Mouse (Mus musculus): ENCODE measurements around the gene Dmxl2. TPM values are rescaled to one million over a fixed set of nuclear protein-coding genes. Genes with fewer than 3 reads are reported as not detected.

Dmxl2 gene
- 54.6 and 62.6 TPM in 2 replicates for polyA plus RNA-seq (2012; rRNA removed)

DNA sequence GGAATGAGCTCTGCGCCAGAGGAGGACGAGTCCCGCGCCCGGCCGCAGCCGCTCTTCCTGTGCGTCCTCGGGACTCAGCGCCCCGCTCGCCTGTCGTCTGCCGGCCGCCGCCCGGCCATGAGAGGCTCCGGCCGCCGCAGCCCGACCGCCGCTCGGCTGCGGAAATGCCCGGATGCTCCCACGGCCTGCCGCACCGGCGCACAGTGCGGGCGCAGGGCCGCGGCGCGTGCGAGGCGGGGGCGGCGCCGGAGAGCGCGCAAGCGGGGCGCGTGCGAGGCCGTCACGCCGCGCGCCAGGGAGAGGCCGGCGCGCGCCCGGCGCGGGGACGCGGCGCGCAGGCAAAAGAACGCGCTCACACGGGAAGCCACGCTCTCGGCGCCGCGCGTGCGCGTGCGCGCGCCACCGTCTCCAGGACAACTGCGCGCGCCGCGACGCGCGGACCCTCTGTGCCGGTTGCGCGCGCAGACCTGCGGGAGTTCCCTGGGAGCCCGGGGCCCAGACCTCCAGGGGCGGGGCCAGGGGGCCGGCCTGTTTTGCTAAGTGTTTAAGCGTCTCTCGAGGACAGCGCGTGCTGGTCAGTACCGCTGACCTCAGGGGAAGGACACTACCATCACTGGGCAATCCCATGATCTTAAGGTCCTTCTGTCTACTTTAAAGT, at the start of gene Dmxl2:
Gene Dmxl2 (minus strand): TSS at position 174 of the 658 bp plus-strand sequence.

DNA sequence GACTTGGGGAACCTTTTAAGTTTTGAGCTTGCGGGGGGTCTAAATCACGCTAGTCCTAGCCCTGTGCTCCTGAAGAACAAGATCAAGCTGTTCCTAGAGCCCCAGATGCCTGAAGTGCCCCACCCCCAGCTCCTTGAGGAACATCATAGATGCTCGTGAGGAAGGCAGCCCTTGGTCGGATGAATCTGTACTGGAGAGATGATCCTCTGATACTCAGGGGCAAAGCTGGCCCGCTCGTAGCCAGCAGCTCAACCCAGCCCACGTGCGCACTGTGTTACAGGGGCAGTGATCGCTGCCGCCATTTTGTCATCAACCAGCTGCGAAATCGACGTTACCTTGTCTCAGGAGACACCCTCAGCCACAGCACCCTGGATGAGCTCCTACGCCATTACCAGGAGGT, 37.3 kb upstream of the Dmxl2 start, which contains the start of gene Sh2d7:
Gene Sh2d7 (plus strand): TSS at position 301 of the 400 bp plus-strand sequence.

Other genes with a start within 250 kb of the Dmxl2 start
- gene Cyp19a1, start 233.5 kb downstream of the Dmxl2 start, polyA plus RNA-seq (2012; rRNA removed), result 0.04 and 0.15 TPM in 2 replicates
- gene Gldn, start 215.1 kb downstream of the Dmxl2 start, polyA plus RNA-seq (2012; rRNA removed), result 0.16 and 0.20 TPM in 2 replicates
- gene Sh2d7, start 37.4 kb upstream of the Dmxl2 start, polyA plus RNA-seq (2012; rRNA removed), result 0.10 and 0.15 TPM in 2 replicates
- gene Cib2, start 58.6 kb upstream of the Dmxl2 start, polyA plus RNA-seq (2012; rRNA removed), result 27.8 and 28.6 TPM in 2 replicates
- 66.4 and 71.5 TPM in 2 replicates for gene Idh3a, start 84.7 kb upstream of the Dmxl2 start, polyA plus RNA-seq (2012; rRNA removed)
- gene Acsbg1, start 160.2 kb upstream of the Dmxl2 start, polyA plus RNA-seq (2012; rRNA removed), result 11.7 and 13.9 TPM in 2 replicates
- gene Dnaja4, start 197.2 kb upstream of the Dmxl2 start, polyA plus RNA-seq (2012; rRNA removed), result 5.9 and 7.4 TPM in 2 replicates
- gene Wdr61, start 232.9 kb upstream of the Dmxl2 start, polyA plus RNA-seq (2012; rRNA removed), result 81.3 and 88.3 TPM in 2 replicates

Data from central nervous system, embryonic 14 days (tissue).